Mouse (Mus musculus) embryonic fibroblast, embryonic 13.5 days (primary cell): ENCODE results near the gene Gcsh. TPM values are rescaled to one million over a fixed set of nuclear protein-coding genes. Genes with fewer than 3 reads are reported as not detected.

ENCODE experiments used
- H3K27ac ChIP-seq: 2 replicates; pipeline ENCODE4 v1.5.1; 2012; ENCODE audit warnings: low read length, control low read depth, inconsistent platforms; ENCODE audit not compliant: insufficient read depth
- H3K4me1 ChIP-seq: 2 replicates; pipeline ENCODE4 v1.6.1; 2011; ENCODE audit warnings: low read length; ENCODE audit not compliant: control insufficient read depth, insufficient read depth
- H3K4me3 ChIP-seq: 2 replicates; pipeline ENCODE4 v1.5.1; 2011; ENCODE audit warnings: mild to moderate bottlenecking, control low read depth, low read length; ENCODE audit not compliant: insufficient read depth
- CTCF ChIP-seq: IDR thresholded peaks from 2 replicates; pipeline ENCODE4 v1.5.1; 2011; ENCODE audit warnings: mild to moderate bottlenecking, control low read depth, low read length, moderate library complexity, borderline replicate concordance; ENCODE audit not compliant: insufficient read depth
- POLR2A ChIP-seq: IDR thresholded peaks from 2 replicates; pipeline ENCODE4 v1.6.1; 2011; ENCODE audit warnings: low read depth, mild to moderate bottlenecking, control low read depth, low read length, moderate library complexity
- polyA plus RNA-seq: library from polyadenylated mRNA; stranded (reverse); fragments of >200 nt; gene quantifications from 2 replicates; pipeline ENCODE4 v1.2.4, GENCODE M21; 2011; ENCODE audit warnings: low read depth; ENCODE audit not compliant: missing spikeins, insufficient read length

Gene Gcsh
- polyA plus RNA-seq, 1 experiment, result 67.7 TPM

DNA sequence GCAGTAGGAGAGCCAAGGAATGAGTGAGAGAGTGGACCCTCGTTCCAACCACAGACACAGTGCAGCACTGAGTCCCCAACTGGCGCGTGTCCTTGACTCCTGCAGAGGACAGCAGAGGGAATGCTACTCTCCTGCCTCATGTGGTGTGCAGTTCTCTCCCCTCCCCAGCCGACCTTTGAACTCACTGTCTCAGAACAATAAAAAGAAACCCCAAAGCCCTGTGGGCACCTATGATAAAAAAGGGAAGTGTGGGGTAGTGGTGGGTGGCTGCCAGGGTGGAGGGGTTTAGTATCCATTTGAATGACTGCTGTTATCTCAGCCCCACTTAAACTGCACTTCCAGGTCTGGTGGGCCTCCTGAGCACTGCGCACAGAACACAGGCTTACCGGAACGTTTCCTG lies 45.7 kb downstream of the Gcsh start:
- Histone ChIP-seq H3K4me1 (peaks cover 7% of the 10 kb centered on the region), H3K27ac (no peak overlapping the region), H3K4me3 (no peak overlapping the region)
- TF ChIP-seq POLR2A, result no peak
- no peak for TF ChIP-seq CTCF

DNA sequence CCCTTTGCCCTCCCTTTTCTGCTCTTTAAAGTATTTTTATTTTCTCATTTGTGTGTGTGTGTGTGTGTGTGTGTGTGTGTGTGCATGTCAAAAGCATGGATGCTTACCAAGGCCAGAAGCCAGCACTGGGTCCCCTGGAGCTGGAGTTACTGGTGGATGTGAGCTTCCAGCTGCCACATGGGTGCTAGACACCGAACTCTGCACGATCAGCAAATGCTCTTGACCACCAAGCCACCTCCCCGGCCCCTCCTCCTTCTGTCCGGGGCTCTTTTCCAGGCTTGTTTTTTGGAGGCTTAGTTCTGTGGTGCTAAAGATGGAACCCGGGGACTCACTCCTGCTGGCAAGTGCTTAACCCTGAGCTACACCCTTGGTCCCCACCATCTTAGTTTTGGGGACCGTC lies 46.5 kb downstream of the Gcsh start:
- Histone ChIP-seq H3K4me1 (peaks cover 7% of the 10 kb centered on the region), H3K27ac (no peak overlapping the region), H3K4me3 (no peak overlapping the region)
- TF ChIP-seq POLR2A, result no peak
- TF ChIP-seq CTCF, result no peak

DNA sequence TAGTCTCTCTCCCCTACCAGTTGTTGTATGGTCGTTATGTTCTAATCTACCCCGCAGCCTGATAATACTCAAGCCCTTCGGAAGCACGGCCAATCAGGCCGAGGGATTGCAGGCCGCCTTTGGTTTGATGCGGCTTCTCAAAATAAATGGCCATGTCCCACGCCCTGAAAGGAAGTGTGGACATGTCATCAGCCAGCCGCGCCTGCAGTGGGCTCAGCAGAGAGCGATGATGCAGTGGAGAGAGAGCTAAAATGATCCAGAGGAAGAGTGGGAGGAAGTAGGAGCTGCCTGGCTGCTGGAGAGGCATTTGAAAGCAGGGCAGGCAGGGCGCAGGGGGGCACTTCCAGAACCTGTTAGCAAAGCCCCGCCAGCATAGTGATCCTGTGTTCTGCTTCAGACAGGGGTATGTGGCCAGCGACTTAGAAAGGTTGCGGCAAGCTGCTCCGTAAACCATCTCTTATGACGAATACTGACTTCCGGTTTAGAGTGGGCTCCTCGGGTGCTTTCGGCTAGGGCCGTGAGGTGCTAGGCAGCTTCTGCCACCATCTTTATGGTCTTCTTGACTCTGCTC lies 47.0 kb downstream of the Gcsh start:
- no peak overlapping the region for H3K4me3 ChIP-seq
- peaks cover 6% of the 10 kb centered on the region for H3K4me1 ChIP-seq
- TF ChIP-seq CTCF (no peak), POLR2A (no peak)
- H3K27ac ChIP-seq, result no peak overlapping the region

DNA sequence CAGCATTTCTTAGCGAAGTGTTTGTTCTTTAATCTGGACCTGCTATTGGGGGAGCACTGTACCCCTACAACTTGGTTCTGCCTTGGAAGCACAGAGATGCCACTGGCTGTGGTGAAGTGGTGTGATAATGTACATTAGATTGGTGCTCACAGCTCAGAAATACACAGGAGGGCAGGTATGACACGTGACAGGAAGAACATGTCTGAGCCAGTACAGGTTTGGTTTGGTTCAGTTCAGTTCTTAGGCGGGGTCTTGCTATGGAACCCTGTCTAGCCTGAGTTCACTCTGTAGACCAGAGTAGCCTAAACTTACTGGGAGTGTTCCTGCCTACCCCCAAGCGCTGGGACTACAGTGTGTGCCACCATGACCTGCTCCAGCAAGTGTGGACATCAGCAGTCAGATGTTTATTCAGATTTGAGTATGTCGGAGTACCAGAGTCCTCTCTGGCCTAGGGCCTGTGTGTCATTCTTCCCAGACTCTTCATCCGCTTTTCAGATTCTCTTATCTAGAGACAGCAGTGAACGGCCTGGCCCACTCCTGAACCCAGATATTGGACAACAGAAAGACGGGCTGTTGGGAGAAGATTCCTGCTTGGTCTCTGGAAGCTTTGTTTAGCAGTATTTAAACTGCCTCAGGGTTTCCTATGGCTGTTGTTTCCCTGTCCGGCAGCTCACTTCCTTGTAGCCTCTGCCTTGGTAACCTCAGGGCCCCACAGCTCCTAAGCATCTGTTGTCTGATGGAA lies 48.0 kb downstream of the Gcsh start:
- no peak for TF ChIP-seq POLR2A
- no peak for TF ChIP-seq CTCF
- Histone ChIP-seq H3K4me1 (peaks cover 5% of the 10 kb centered on the region; the same call in 1 of the 2 replicates), H3K4me3 (no peak overlapping the region), H3K27ac (no peak overlapping the region)

DNA sequence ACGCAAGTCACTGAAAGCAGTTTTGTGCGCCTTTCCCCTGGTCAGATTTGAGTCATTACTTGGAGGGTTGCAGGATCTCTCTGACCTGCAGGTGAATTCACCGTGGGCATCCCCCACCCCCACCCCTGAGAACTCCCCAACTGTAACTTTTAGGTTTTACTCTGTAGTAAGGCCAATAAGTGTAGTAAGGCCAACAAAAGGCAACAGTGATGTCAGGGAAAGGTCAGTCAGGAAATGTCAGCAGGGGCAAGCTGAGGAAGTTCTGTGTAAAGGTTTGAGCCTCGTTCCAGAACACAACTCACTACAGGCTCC lies 49.0 kb downstream of the Gcsh start:
- peak overlapping the region; percentile 75 for H3K4me3 ChIP-seq
- no peak for TF ChIP-seq CTCF
- TF ChIP-seq POLR2A, result no peak
- peaks cover 5% of the 10 kb centered on the region; the same call in 1 of the 2 replicates for H3K4me1 ChIP-seq
- no peak overlapping the region for H3K27ac ChIP-seq

DNA sequence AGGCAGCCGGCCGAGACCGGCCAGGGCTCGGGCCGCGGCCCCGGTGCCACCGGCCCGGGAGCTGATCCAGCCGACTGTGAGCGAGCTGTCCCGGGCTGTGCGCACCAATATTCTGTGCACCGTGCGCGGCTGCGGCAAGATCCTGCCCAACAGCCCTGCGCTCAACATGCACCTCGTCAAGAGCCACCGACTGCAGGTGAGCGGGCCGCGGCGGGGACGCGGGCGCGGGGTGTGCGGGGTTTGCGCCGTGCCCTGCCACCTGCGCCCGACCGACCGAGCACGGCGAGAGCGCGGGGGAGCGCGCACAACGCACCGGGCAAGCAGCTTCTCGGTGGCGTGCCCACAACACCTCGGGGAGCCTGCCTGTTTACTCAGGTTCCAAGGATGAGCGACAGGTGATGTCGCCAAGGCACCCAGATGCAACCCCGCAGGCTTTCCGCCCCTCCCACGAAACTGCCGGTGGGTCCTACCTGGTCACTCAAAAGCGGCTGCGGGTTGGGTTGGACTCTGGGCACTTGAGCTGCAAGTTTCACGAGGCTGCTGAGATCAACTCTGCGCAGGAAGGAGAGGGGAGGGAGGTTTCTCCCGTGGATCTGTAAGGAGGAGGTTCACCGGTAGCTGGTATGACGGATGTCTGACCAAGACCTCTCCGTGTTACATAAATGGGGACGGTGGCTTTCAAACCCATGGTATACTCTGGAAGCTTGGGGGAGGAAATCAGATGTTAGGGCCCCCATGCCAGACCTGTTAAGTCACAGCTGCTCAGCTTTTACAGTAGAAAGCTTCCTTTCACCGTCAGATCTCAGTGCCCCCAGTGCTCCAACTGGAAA lies 49.6 kb downstream of the Gcsh start:
- Histone ChIP-seq H3K4me3 (peak overlapping the region; percentile 75), H3K4me1 (peaks cover 5% of the 10 kb centered on the region; the same call in 1 of the 2 replicates), H3K27ac (no peak overlapping the region)
- TF ChIP-seq CTCF, result no peak
- TF ChIP-seq POLR2A, result no peak

DNA sequence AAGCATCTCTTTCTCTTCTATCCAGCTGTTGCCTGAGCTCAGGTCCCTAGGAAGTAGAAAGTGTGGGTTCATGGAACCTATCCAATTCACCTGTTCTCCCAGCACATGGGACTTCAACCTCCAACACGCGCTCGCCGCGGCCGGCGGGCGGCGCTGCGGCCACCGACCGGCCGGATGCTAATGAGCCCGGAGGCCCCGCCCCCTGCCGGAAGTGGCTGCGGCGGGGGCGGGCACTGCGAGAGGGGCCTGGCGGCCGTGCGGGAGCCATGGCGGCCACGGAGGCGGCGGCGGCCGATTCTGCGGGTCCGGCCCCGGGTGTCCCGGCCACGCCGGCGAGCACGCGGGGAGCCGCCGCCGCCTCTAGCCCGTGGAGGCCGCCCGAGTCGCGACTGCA lies 50.2 kb downstream of the Gcsh start, which contains the start of gene Atmin:
Gene Atmin (plus strand): TSS at position 233 of the 394 bp plus-strand sequence.
- Histone ChIP-seq H3K4me3 (peak within 1 kb of the TSS; percentile 75), H3K27ac (no peak within 1 kb of the TSS), H3K4me1 (peaks cover 5% of the 10 kb centered on the region; the same call in 1 of the 2 replicates)
- TF ChIP-seq CTCF (peak; percentile 33; the same call in 1 of the 2 replicates), POLR2A (peak; percentile 57; the same call in 1 of the 2 replicates)

DNA sequence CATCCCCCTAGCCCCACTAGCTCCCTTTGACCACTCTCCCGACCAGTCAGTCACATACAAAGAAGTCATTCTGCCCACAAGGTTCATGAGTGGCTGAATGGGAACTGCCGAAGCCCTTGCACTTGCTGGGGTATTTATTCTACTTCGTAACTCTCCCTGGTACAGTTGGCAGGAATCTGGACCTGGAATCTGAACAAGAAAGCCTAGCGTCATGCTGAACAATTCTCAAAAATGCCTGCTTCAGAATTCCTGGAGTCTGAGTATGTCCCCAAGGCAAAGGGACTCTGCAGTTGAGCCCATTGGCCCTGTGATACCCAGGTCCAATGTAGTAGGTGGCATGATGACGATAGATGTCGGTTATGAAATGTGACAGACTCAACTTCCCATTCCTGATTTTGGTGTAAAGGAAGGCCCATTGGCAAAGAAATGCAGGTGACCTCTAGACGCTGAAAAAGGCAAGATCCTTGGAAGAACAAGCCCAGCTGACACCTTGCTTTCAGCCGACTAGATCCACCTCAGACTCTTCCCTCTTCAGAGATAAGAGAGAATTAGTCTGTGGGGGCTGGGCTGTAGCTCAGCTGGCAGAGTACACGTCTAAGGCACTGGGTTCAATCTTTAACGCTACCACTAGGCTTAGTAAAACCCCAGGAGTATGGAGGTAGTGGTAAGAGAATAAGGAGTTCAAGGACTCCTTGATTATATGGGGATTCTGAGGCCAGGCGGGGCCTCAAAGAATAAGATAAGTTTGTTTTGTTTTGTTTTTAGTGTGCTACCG lies 50.9 kb downstream of the Gcsh start:
- H3K27ac ChIP-seq, result no peak overlapping the region
- peaks cover 5% of the 10 kb centered on the region; the same call in 1 of the 2 replicates for H3K4me1 ChIP-seq
- TF ChIP-seq CTCF, result no peak
- no peak overlapping the region for H3K4me3 ChIP-seq

DNA sequence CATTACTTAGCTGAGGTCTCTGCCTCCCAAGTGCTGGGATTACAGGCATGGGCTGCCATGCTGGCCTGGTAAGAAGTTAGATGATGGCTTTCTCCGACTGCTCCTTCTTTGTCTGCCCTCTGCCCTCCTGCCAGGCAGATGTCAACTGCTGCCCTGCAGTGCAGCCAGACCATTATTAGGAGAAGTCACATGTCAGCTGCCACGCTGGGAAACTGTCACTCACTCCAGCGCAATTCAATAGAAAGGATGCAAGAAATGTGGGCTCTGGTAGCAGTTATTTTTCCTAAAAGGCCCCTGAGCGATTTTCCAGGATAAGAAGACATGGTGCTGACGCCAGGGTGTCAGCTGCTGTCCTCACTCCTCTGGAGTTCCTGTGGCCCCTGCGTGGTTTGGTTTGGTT lies 57.8 kb downstream of the Gcsh start:
- H3K27ac ChIP-seq, result no peak overlapping the region
- no peak overlapping the region for H3K4me3 ChIP-seq
- no peaks in the 10 kb centered on the region for H3K4me1 ChIP-seq
- TF ChIP-seq CTCF, result no peak
- no peak for TF ChIP-seq POLR2A
